Mouse (Mus musculus): ENCODE results near the gene Wnt7b.

The Wnt7b gene

DNA sequence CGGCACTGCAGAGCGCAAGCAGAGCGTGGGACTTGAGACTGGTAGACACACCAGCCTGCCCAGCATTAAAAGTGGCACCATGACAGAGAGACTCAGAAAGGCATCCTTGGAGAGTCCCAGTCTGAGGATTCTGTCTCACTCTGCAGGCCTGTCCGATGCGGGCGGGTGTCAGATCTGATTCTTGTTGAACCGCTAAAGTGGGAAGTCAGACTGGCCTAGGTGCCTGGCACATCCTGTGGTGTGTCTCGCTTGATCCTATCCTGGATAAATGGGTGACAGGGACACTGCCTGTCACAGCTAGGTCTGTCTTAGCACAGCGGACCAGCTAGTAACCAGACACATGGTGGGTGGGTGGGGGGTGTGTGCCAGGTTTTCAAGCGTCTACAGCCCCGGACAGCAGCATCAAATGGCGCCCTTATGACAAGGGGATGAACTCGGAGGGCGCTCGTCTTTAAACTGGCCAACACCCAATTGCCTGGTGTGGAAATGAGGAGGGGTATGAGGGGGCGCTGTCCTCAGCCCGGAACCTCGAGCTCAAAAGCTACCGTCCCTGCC is at the start of gene Wnt7b:
TSS of gene Wnt7b (minus strand) at position 118 of the 555 bp plus-strand sequence.
- no peak for DNase-seq

DNA sequence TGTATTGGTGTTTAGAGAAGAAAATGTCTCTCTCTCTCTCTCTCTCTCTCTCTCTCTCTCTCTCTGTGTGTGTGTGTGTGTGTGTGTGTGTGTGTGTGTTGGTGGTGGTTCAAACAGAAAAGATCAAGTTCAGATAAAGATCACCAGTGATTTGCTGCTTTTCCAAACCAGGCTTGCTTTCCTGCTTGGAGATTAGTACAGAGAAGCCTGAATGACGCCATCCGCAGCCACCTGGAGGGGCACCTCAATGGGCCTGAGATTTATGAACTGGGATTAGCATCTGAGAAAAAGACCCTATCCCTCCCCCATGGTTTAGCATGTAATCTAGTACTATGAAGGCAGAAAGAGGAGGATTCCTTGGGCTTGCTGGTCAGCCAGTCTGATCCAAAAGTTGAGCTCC is 49.3 kb upstream of the Wnt7b start:
- DNase-seq = no peak

DNA sequence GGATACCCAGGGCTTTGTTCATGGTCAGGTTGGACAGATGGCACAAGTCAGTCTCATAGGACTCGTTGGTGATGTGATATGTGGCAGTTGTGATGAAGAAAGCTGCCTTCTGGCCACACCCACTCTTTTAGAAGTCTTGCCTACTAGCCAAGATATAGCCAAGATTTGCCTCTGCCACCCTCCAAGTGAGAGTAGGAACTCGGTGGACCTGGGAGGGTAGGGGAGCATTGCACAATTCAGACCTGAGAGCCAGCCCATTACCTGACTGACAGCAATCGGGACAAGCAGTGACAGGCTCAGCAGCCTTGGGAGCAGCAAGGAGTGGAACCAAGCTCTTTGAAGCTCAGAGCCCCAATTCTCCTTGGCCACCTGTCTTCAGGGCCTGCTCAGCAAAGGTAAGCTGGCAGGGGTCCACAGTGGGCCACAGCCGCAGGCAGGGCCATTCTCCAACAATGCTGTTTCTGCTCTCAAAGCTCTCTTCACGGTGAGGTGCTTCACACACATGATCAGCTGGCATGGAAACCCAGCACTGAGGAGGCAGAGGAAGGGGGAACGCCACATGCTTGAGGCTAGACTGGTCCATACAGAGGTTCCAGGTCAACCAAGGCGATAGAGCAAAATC is 47.8 kb upstream of the Wnt7b start:
- no peak for DNase-seq

DNA sequence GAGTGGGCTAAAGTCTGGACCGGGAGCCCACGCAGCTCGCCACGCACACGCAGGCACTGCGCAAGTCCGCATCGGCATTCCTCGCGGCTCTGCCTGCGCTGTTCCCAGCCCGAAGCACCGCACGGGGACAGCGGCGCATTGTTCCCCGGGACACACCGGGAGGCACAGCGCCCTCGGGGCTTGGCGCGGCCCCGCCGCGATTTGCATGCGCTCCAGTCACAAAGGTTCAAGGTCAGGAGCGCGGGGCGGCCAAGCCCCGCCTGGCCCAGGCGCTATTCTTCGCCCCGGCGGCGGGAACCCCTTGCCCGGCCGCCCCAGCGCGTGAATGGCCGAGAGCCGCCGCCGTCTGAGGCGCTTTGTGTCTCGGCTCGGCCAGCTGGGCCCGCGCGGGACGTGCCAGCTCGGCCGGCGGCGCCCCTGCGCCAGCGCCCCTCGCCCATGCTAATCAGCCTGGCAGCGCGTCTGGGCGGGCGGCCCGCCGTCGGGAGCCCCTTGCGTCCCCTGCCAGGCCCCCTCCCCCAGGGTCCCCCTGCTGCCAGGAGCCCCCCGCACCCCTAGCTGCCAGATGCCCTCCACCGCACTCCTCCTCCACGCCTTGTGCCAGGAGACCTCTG is 43.5 kb upstream of the Wnt7b start:
- DNase-seq = peak; percentile 71

DNA sequence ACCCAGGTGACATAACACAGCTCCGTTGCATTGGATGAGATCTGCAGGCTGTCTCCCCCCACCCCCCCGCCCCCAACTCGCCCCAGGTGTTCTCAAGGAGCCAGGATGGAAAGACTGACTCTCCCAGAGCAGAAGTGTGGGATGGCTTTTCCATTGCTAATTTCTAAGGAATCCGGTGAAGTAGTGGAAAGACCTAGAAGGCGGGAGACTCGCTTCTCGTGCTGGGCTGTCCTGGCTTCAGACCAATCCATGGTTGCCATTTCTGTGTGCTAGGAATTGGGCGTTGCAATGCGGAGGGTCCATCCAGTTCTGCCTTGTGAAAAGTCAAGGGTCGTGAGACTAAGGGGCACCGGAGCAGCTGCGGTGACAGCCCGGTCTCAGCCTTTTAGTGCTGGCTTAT is 39.9 kb upstream of the Wnt7b start:
- no peak for DNase-seq

DNA sequence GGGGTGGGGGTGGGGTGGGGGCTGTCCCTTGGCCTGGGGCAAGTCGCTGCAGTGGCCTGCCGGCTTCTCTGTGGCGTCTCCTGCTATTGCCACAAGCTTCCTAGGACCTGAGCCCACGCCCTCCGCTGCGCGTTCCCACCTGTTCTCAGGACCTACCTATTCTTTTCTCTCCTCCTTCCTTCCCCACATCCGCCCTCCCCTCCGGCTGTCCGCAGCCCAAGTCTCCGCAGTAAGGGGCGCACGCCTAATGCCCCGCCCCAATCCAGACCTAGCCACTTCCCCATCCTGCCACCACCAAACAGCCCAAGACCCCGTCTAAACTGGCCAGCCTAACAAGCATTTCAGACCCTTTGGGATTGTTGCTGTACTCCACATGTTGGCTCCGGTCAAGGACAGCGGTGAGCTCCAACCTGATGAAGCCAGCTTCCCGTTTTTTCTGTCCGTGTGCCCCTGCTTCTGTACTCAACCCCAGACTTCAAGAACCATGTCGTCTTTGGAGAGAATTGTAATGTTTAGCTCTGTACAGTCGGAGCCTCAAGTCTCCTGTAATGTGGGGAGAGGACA is 33.3 kb upstream of the Wnt7b start:
- DNase-seq = no peak

DNA sequence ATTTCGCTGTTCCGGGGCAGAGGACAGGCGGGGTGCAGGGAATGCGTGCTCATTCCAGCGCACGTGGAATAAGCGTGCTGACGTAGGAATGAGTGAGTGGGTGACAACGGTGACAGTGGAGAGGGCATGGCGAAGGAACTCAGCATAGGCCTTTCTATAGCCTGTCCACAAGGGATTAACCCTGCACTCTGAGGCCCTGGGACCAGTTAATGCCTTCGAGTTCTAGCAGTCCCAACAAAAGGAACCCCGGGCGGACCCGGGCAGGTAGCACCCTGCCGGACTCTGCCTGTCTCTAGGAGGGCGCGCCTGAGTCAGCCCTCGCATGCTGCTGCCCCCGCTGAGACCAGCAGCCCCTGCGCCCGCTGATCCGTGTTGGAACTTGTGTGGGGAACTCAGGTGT is 32.8 kb upstream of the Wnt7b start:
- no peak for DNase-seq

DNA sequence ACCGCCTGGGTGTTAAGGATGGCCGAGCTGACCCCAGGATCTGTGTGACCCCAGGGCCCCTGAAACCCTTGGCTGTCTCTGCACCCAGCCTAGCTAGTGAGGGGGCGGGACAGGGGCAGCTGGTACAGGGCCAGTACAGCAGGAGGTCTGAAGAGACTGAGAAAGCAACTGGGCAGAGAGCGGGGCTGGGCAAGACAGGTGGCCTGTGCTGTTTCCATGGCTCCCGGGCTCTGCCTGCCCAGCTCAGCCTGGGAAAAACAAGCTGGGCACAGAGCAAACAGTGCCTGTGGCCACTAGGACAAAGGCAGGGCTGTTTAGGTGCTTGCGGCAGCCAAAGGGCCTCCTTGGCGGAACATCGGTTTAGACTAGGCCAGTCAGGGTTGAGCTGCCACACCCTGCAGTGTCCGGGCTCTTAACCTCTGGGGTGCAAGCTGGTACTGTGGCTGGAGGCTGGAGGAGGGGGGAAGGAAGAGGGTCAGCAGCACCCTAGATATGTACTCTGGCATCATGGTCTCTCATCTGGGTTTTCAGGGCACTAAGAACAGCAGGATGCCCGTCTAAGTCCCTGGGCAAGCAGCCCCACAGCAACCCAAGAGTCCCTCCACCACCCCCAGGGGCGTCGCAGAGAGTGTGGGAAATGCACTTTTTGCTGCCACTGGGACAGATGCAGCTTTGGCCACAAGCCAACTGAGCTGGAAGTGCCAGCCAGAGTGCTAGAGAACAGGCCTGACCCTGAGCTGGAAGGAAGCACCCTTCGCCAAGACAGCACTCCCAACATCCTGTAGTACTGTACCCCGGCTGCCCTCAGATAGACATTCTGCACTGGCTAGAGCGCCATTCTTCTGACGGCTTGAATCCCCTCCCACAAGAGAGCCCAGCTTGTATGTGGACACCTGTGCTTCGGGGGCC is 31.3 kb upstream of the Wnt7b start:
- peak; percentile 94 for DNase-seq

DNA sequence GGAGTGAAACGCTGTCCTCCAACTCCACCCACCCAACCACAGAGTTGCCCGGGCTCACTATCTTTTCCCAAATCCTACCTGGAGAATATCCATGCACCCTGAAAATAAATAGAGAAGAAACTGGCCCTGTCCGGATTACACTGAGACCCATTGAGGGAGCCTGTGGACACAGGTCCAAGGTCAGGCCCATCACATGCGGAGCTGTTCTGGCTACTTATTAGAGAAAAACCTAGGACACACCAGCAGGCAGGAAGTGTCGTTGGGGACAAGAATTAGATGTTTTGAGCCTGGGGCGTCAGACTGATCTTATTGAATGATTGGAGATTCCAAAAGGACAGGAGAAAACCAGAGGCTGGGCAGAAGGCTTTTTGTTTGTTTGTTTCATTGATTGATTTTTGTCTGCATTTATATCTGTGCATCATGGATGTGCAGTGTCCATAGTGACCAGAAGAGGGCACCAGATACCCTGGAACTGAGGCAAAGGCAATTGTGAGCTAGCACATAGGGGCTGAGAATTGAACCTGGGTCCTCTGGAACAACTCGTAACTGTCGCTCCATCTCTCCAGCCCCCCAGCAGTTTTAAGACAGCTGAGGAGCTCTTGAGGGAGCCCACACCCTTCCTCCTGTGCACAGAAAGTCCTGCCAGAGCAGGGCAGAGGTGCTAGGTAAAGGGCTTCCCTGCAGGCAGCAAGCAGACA is 30.5 kb upstream of the Wnt7b start:
- peak; percentile 69 for DNase-seq

DNA sequence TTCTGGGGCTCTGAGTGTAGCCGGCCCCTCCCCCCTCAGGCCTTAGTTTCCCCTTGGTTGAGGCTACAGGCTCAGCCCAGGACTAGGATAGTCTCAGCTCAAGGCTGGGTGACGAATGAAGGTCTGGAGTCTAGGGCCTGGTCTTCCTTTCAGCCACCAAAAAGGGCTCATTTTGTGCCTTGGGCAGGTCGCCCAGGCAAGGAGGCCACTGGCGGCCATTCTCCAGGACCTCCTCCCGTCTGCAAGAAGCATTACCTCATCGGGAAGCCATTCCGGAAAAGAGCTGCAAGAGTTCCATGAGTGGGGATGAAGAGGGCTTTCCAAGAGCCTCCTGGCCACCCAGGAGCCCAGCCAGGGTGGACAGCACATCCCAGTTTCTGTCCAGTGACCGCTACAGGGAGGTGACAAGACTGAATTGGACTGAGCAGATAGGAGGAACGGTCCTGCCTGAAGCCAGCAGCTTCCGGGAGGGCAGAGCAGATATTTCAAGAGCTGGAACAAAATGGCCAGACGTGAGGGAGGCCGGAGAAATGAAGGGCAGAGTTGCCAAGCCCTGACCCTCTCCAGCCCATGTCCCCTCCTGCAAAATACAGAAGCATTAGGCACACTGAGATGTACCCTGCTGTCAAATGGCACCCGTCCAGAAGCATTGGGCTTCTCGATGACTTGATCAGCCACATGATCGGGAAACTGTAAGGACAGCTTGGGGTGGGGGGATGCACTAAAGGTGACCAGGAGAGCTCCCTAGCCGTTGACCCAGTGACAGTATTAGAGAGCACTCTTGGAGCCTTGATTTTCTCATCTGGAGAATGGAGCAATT is 29.6 kb upstream of the Wnt7b start:
- DNase-seq = peak; percentile 50

DNA sequence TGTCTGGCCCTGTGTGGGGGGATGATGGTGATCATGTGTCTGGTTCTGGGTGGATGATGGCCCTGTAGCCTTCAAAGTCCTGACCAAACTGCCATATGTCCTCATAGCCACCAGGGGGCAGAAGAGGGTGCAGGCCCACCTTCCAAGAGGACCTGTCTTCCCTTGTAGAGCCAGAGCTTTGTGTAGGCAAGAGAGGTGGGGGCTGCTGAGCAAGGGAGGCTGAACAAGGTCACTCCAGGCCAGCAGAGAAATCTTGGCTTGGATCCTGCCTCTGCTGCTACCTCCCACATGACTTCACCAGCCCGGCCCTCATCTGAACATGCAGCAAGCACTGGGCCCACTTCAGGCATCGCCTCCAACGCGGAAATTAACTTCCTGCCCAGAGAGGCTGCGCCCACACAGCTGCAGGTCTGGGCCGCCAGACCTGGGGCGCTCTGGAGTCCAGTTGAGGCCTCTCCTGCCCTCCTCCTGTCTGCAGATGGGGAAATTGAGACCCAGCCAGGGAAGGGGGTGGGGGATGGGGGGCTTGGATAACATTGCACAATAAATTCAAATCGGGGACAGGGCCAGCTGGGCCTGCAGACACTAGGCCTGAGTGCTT is 28.4 kb upstream of the Wnt7b start:
- DNase-seq = peak; percentile 98

DNA sequence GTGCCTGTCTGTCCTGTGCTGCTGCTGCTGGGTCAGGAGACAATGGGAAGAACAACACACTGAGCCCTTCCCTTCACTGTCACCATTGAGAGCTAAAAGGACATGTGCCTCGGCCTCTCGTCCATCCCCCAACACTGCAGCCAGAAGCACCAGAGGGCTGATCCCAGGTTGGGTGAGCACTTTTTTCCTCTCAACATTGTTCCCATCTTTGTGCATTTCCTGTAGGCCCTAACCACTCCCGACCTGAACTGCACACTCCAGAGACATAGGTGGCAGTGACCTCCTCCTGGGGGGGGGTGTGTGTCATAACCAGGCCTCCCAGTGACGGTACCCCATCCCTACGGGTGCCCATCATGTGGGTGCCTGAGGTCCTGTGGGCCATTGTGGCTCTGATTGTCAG is 27.8 kb upstream of the Wnt7b start:
- DNase-seq = no peak

DNA sequence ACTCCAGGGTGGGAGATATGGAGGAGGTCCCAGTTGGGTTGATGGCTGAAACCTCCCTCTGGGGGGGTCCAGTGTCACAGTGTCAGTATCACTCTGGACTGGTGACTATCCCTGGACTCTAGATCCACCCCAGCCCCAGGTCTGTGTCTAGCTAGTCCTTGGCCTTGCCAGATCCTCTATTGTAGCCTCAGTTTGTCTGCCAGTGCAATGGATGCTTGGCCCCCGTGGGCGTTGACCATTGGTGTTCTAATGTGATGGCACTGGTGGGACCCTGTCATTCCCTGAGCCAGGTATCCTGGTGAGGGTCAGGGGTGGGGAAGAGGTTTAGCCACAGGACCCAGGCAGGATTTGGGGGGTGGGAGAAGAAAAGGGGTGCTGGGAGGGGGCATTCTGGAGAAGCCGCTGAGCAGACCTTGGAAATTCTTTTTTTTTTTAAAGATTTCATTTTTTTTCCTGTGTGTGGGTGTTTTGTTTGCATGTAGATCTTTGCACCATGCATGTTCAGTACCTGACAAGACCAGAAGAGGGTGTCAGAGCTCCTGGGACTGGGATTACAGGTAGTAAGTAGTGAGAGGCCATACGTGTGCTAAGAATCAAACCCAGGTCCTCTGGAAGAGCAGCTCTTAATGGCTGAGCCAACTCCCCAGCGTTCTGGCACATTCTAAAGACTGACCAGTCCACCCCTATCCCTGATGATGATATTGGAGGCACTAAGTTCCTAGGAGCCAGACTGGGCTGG is 27.2 kb upstream of the Wnt7b start:
- DNase-seq = no peak

DNA sequence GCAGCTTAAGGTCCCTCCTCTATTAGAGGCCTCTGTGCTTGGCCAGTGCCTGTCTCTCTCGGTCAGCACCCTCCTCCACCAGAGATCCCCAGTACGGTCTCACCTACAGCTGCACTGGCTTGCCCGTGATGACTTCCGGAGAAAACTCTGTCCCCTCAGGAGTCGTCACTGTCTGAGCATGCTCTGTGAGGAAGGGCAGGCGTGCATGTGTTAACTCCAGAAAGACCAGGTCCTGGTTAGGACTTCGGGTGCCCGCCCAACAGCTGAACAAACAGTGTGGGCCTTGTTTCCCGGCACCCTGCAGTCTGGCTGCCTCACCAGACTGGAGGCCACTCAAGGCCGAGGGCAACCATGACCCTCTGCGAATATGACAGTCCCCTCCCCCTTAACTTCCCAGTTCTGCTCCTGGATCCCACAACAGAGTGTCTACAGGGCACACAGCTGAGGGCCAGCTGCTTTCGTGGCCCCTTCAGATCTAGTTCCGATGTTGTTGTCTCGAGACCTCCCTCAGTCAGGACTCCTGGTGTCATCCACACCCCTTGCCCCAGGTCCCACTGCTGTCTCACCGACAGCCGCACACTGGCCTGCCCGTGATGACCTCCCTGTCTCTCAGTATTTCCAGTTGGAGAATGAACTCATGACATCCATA is 23.8 kb upstream of the Wnt7b start:
- DNase-seq = no peak

DNA sequence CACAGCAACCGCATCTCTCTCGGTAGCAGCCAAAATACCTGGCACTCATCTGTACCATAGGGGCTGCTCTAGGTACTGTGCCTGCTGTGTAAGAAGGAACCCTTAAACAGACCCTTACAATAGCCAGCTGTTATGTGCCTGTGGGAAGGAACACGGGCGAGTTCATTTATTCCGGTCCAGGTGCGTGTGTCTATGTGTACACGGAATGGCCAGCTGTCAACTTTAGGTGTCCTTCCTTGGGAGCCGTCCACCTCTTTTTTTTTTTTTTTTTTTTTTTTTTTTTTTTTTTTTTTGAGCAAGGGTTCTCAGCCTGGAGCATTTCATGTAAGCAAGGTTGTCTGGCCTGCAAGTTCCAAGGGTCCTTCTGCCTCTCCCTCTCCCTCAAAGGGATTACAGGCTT is 22.7 kb upstream of the Wnt7b start:
- DNase-seq = no peak

DNA sequence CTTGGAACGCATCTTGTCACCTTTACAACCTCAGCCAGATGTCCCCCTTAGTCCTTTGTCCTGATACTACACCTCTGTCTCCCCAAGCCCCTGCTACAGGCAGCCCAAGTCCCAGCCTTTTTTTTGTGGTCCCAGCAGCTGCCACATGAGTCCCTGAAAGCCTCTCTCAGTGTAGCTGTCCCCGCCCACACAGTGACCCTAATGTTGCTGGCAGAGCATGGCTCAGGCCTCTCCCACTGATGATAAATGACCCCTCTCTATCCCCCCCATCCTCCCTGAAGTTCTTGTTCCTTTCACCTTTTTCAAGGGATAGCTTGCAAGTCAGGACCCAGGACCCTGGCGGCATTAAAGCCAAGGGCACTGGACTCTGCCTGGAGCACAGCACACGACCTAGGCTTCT is 22.2 kb upstream of the Wnt7b start:
- DNase-seq = no peak

DNA sequence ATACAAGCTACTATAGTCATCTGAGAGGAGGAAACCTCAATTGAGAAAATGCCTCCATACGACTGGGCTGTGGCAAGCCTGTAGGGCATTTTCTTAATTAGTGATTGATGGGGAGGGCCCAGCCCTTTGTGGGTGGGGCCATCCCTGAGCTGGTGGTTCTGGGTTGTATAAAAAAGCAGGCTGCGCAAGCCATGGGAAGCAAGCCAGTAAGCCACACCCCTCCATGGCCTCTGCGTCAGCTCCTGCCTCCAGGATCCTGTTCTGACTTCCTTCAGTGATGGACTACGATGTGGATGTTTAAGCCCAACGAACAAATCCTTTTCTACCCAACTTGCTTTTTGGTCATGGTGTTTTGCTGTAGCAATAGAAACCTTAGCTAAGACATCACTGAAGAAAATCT is 21.1 kb upstream of the Wnt7b start:
- DNase-seq = no peak

DNA sequence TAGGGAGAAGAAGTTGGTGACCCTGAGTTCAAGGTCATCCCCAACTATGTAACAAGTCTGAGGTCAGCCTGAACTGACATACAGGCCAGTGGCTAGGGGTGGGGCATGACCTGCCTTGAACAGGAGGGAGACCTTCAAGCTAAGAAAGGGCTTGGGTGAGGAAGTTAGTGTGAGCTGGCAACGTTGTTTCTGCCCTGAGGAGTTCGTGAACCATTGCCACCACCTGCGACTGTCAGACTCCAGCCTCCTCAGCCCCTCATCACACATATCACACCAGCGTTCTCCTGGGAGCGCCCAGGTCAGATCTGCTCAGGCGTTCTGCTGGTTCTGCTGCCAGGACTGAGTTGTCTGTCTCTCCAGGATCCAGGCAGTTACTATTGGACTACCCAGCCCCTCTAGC is 20.5 kb upstream of the Wnt7b start:
- no peak for DNase-seq

DNA sequence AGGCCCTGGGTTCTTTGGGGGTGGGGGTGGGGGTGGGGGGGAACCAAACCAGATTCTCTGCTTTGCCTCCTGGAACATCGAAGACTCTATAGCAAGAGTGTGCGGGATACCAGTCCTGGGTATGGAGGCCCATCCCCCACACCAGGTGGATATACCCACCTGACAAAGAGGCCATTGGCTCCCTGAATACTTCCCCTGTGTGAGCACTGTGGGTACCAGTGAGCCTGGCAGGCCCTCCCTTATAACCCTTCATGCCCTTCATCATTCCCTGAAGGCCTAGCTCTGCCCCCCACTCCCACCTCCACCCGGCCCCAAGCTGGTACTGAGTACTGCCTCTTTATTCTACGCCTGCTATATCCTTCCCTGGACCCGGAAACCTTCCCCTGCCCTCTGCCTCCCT is 19.7 kb upstream of the Wnt7b start:
- DNase-seq = no peak

DNA sequence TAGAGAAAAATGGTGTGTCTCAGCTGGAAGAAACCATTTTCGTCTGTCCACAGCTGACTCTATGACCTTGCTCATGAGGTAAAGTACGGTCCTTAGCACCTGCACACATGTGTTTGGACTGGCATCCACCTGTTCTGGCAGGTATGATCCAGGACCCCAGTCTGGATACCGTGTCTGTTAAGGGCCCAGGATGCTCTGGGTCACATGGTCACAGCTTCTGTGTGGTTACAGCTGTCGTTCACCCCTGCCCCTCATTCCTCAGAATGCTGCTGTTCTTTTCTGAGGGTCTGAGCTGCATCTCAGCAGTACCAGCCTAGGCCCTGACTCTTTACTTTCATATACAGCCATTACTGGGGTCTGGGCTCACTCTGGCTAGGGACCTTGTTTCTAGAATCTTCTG is 18.9 kb upstream of the Wnt7b start:
- DNase-seq = no peak

All from kidney, adult 11 months (tissue).